Mouse (Mus musculus) hematopoietic stem cell, adult 5-6 weeks (primary cell): ENCODE results near the gene Prokr1. TPM values are rescaled to one million over a fixed set of nuclear protein-coding genes. Genes with fewer than 3 reads are reported as not detected.

Experiments
- ATAC-seq, 2 experiments: fragments of 125-278 bp in 1 of 2; replicated peaks in 1 of 2; 2 replicates each; pipeline ENCODE4 v1.8.0; 2016 to 2017; ENCODE audit warnings: inconsistent platforms in 2 of 2, mild to moderate bottlenecking in 2 of 2, moderate number of reproducible peaks in 2 of 2, low read depth in 1 of 2, moderate TSS enrichment in 1 of 2; ENCODE audit not compliant: low FRiP score in 2 of 2, poor library complexity in 2 of 2, severe bottlenecking in 2 of 2, insufficient read depth in 1 of 2, low TSS enrichment in 1 of 2
- total RNA-seq: library from RNA; stranded (forward); fragments of 172-1452, 232-1000 nt; gene quantifications from 2 replicates; pipeline ENCODE4 v1.2.3, GENCODE M21; 2017

The Prokr1 gene
- total RNA-seq, 1 experiment from 2014 or later = 0.55 TPM

DNA sequence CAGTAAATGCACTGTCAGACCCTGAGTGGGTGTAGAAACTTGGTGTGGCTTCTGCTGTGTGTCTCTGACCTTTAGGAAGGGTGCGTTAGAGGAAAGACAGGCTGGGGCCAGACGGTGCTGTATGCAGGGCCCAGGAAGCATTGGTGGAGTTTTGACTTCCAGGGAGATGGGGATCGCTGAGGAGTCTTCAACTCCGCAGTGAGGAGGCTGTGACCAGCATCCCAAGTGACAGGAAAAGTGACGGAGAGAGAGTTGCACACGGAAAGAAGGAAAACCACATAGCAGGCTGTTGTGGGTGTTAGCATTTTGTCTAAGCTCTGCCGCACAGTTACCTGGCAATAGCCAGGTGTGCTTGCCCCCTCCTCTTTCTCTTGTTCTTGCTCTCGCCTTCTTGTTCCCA, 54.3 kb downstream of the Prokr1 start:
- ATAC-seq = no peak

DNA sequence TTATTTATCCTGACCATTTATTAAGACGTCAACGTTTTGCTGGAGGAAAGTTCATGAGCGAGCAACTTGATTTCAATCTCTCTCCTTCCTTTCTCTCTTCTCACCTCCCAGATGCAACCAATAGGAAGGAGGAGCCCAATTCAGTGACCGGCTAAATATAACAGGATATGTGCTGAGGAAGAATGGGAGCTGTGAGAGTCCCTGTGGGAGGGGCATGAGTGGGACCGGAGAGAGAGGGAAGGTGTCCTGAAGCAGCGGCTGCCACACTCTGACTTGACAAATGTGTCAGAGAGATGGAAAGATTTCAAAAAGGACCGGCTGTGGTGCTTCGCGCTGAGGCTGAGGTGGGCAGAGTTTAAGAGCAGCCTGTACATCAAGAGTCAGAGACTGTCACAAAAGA, 54.9 kb downstream of the Prokr1 start:
- ATAC-seq = no peak

DNA sequence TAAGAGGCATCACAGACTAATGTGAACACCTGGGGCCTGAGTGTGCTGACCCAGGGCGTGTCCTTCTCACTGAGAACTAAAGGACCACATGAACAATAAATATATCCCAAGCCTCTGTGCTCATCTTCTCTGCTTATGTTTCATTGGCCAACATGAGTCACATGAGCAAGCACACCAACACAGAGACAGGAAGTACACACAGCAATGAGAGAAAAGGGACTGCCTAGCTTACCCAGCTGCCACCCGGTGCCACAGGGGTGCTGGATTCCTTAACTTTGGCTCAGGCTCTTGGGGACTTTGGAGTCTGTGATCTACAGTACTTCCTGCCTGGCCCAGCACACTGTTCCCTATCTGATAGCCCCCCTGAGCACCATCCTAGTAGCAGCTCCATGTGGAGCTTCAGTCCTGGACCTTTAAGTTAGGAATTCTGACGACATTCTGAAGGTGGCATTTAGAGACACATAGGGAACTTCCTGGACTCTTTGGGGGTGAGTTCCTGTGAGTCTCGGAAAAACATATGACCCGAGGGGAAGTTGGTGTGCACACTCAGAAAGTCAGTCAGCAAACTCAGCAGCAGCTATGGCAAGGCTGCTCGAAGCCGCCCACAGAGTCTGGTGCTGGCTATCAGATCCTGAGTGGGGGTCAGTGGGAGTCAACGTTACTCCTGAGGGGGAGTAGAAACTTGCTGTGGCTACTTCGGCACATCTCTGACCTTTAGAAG, 55.5 kb downstream of the Prokr1 start:
- ATAC-seq = peak in 1 of 2 experiments; percentile 49; a peak in 2 of 4 replicates

DNA sequence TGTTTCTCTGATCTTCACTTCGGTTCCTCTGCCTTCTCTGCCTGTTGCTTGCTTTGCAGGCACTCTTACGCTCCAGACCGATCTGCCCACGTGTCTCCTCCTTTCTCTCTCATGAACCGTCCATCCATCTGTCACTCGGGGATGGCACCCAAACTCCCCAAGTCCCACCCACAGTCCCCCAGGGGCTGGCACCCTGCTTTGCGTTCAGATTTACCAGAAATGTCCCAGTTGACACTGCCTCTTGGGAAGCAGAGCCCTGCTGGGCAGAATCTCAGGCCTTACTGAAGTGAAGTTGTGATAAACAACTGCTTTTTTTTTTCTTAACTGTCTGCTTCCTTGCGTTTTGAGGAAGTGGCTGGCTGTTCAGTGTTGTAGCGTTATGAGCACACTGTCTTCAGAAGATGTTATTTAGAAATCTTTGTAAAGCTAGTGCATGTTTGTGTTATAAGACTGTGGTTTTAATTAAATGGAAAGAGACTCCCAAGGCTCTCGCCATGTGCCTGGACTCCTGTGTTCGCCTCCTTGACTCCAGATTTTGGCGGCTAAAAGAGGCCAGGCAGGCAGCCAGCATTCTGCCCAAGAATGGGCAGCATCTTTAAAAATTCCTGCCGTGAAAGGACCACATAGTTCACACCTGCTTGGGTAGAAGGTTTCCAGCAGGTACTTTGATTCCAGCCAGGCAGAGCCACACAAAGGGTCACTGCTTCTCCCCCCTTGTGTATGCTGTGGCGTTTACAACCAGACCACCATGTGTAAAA, 57.4 kb downstream of the Prokr1 start, which contains the start of gene Arhgap25:
Gene Arhgap25, minus strand, starts transcription at position 307 of the 758 bp plus-strand sequence.
- ATAC-seq = peak; percentile 57 to 67

DNA sequence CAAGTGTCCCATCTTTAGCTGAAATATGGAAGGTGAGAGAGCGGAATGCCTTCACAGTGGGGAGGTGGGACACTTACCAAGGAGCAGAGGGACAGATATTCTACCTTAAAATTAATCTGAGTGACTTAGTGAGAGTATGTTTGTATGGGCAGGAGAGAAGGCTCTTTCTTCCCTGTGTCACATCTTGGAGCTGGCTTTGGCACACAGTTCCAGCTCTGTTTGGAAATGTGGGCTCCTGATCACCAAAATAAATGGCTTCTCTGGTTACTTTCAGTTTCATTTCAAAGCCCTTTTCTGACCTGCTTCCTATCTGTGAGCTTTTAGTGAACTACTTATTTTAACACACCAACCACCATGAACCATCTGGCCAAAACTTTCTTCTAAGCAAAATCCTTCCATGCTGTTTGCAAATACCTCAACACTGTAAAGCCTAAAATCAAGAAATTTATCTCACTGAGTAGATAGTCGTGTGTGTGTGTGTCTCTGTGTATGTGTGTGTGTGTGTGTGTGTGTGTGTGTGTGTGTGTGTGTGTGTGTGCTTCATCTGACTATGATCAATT, 59.0 kb downstream of the Prokr1 start:
- no peak for ATAC-seq

DNA sequence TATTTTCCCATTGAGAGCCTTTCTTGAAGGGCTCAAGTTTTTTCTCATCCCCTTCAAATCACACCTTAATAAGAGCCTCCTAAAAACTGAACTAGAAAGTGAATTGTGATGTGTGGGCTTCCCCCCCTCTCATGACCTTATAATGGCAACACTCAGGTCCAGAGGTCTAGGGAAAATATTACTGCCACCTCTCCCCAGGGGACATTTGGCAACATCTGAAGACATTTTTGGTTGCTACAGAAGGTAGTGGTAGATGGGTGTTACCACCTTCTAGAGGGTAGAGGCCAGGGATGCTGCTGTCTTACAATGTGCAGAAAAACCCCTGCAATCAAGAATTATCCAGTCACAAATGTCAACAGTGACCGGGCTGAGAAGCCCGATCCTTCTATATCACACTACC, 60.2 kb downstream of the Prokr1 start:
- no peak; a peak in 1 of 4 replicates for ATAC-seq

Other genes with a start within 250 kb of the Prokr1 start
- gene Gkn1, start 239.8 kb downstream of the Prokr1 start, total RNA-seq = not detected in 2 replicates
- not detected in 2 replicates for gene Gkn2, start 217.4 kb downstream of the Prokr1 start, total RNA-seq
- gene Gkn3, start 201.8 kb downstream of the Prokr1 start, total RNA-seq = 2.5 TPM in 1 of 2 replicates, not detected in the other
- gene Bmp10, start 161.7 kb downstream of the Prokr1 start, total RNA-seq = not detected in 2 replicates
- gene Arhgap25, start 57.5 kb downstream of the Prokr1 start, total RNA-seq = 59.3 and 82.2 TPM in 2 replicates
- gene Aplf, start 81.5 kb upstream of the Prokr1 start, total RNA-seq = 16.6 and 20.9 TPM in 2 replicates
- 14.8 and 30.7 TPM in 2 replicates for gene Efcc1, start 140.1 kb upstream of the Prokr1 start, total RNA-seq
- 3.6 and 9.3 TPM in 2 replicates for gene Gp9, start 187.3 kb upstream of the Prokr1 start, total RNA-seq
- gene Rab43, start 221.4 kb upstream of the Prokr1 start, total RNA-seq = 17.5 and 27.6 TPM in 2 replicates
- gene Gm45140, start 245.1 kb upstream of the Prokr1 start, total RNA-seq = 18.1 and 24.7 TPM in 2 replicates
- 131 and 197 TPM in 2 replicates for gene Isy1, start 248.1 kb upstream of the Prokr1 start, total RNA-seq